Mouse (Mus musculus) neural tube, embryonic 10.5 days (tissue): ENCODE results near the gene Pnpla8.
"Not testable (repeated sequence)": the region's sequence is repeated elsewhere in the genome, so short reads cannot be mapped to it uniquely, and the experiment has no call there.

Experiments used
- DNase-seq: peaks from one replicate; pipeline ENCODE4 v3.0.0-alpha.2; 2017; ENCODE audit warnings: low spot score; ENCODE audit errors: extremely low spot score

Pnpla8 gene

DNA sequence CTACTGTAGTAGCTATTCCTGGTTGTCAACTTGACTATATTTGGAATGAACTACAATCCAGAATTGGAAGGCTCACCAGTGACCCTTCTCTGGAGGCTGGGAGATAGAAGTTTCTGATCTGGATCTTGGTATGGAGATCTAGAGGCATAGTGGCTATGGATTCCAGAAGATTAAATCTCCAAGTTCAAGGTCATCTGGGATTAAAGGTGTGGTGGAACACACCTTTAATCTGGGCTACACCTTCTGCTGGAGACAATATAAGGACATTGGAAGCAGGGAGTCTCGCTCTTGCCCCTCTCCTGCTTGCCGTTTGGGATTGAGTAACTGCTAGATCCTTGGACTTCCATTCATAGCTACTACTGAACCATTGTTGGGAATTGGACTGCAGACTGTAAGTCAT, at the start of gene Pnpla8:
Gene Pnpla8, plus strand, starts transcription at position 301 of the 400 bp plus-strand sequence.
- DNase-seq = not testable (repeated sequence)

DNA sequence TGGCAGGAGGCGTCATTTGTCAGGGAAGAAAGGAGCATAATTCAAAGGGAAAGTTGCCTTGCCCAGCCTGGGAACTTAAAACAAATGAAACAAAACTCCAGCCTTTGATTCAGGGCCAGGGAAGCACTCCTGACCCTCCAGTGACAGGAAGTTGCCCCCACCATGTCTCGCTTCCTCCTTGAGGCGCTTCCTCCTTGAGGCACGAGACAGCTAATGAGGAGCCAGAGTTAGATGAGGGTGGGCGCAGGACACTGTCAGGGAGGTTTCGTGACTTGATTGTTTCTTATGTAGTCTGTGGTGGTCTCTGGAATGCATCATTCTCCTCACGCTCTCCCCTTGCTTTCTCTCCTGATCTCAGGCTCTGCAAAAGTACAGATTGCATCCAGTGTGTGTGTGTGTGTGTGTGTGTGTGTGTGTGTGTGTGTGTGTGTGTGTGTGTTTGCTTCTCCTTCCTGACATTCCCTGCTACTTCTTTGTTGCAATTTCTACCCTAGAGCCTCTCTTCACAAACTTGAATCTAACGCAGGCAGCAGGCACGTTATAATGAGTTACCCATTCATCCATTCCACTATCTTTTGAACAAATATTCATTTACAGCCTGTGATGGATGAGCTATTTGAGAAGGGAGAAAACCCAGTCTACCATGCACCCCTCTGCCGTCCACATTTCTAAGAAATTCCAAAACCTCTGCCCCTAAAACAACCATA, 44.7 kb upstream of the Pnpla8 start:
- DNase-seq = no peak

GRCm38 (mm10) chr12:44177038-44177355, 44.2 kb upstream of the Pnpla8 start:
- DNase-seq = no peak

DNA sequence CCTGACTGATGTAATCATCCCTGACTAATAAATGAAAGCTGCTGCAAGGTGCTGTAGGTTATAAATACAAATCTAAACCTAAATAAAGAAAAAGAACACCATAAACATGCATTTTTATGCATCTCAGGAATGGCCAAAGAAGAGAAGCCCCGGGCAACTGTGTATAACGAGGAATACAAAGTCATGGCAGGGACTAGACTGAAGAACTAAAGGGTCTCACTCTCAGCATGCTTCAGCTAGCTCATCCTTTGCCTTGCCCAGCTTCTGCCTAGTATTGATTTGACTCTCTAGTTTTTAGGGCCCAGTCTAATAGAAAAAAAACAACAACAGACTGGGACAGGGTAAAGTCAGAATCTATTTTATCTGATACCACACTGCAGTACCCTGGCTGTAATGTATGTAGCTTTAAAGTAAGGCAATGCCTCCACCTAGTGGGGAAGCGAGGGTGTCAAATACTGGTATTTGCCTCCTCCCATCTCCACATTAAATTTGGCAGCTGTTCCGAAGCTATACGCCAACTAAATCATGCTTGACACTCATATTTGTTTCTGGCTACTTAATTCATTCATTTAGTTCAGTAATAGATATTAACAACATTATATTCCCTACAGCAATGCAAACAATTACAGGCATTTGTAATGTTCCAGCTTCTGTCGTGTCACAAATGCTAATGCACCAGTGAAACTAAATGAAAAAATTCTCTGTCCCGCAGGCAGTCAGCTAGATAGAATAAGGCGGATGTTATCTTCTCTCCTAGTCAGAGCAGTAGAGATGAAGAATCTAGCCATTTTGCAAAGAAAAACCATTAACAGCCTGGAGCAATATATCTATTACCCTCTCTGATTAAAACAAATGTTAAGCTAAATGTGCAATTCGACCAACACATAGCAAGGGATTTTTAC, 39.8 kb upstream of the Pnpla8 start:
- DNase-seq = no peak

GRCm38 (mm10) chr12:44197873-44198525, 23.2 kb upstream of the Pnpla8 start:
- no peak for DNase-seq

DNA sequence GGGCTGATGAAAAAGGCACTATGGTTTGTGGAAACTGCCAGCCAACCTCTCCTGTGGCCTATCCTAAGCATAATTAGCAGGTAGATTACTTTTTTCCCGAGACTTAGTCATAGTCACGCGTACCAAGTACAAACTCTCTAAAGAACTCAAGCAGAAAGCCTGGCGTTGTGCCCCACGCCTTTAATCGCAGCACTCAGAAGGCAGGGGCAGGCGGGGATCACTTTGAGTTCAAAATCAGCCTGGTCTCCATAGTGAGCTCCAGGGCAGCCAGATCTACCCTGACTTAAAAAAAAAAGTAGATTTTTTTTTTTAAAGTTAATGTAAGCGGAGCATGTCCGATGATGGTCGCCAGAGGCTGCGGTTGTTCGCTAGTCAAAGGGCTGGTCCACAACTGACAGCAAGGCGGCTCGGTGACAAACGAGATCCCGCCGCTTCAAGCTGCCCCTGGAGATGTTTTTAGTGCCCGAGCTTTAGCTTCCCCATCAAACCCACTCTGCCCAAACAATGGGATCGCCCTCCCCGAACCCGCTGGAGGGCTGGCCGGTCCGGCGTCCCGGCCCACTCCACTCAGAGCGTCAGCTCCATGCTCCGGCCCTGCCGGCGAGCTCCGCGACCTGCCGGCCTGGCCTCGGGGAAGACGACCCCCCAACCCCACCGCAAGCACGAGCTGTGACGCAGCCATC, 11.9 kb upstream of the Pnpla8 start:
- no peak for DNase-seq

DNA sequence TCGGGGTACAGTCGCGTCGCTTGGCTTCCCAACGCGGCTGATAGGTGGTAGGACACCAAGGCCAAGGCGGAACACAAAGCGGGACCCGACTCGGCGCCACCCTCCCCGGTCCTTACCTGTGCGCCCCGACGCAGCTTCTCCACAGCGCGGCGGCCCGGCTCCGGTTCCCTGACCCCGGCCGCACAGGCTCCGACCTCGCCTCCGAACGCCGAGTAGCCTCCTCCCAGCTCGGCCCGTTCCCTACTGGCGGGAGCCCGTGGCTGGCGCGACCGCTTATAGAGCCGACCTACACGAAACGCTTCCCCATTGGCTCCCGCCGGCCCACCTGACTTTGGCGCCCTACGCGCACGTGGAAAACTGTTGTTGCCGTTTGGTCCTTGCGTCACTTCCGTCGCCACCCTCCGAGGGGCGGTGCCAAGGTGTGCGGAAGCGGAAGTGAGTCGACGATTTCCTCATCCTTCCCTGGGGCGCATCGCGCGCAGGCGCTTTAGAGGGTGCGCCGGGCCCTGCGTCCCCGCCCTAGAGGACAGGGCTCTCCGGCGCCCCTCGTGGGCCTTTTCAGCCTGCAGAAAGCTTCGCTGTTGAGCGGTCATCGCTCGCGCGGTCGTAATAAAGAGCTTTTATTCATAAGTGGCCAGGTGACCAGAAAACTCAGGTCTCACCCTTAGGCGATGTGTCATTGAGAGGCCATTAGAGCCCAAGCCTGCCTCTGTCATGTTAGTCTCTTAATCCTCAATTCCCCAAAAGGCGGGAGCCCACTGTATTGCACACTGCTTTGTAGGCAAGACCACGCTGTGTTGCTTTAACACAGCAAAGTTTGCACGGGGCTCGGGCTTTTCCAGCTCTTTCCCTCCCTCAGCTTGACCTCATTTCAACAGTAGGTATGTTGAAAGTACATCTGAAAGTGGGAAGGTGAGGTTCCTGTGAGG, 11.1 kb upstream of the Pnpla8 start, which contains the start of gene Dnajb9:
Gene Dnajb9, minus strand, starts transcription at position 503 of the 929 bp plus-strand sequence.
- DNase-seq = peak; percentile 100

GRCm38 (mm10) chr12:44211555-44211954, 9.6 kb upstream of the Pnpla8 start:
- no peak for DNase-seq

GRCm38 (mm10) chr12:44221651-44222356, 634 bp downstream of the Pnpla8 start:
- peak; percentile 65 for DNase-seq

DNA sequence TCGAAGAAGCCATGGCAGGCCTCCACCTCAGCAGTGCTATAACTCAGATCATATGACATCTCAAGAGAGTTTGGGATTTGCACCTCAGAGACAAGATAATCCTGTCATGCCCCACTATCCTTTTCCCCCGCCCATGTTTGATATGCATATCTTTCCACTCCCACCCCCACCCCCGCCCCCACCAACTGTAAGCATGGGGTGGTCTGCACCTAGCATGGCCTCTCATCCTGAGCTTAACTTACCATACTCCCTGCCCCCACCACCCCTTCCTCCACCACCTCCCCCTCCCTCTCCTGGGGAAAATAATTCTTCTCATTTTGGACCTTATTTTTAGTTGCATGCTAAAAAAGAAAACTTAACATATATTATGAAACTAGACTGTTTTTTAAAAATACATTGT, 1.9 kb downstream of the Pnpla8 start:
- DNase-seq = no peak

- no peak for DNase-seq
These were observed 3.5 kb downstream of the Pnpla8 start for GRCm38 (mm10) chr12:44224650-44225049.

GRCm38 (mm10) chr12:44241090-44241489, 19.9 kb downstream of the Pnpla8 start:
- no peak for DNase-seq

GRCm38 (mm10) chr12:44242407-44242806, 21.2 kb downstream of the Pnpla8 start:
- no peak for DNase-seq

DNA sequence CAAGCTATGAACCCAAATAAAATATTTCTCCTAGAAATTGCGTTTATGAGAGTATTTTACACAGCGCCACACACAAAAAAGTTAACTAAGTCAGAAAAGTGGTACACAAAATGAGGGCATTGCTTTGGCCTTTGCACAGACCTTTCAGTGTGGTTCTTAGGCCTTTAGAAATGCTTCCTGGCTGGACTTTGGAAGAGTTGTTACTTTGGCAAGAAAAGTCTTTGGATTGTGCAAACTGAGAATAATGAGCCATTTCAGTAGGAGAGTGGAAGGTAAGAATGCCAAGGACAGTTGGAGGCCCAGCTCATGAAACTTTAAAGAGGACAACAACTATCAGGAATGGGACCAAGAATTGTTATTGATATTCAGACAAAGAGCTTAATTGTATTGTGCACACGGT, 24.6 kb downstream of the Pnpla8 start:
- DNase-seq = no peak

- DNase-seq = no peak
These were observed 27.3 kb downstream of the Pnpla8 start for GRCm38 (mm10) chr12:44248309-44248977.

DNA sequence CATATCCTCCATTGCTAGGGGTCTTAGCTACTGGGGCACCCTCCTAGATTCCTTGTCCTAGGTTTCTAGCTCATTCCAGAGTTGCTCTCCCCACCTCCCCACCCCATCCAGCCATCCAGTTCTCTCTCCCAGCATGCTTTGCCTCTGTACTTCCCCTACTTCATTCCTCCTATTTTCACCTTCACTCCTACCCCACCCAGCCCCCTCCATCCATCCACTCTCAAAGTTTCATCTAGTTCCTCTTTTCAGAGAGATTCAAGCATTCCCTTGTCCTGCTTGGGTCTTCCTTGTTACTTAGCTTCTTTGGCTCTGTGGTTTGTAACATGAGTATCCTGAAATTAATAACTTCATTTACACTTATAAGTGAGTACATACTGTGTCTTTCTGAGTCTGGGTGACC, 41.4 kb downstream of the Pnpla8 start:
- DNase-seq = no peak

- DNase-seq = no peak
These were observed 44.5 kb downstream of the Pnpla8 start for GRCm38 (mm10) chr12:44265651-44266050.

GRCm38 (mm10) chr12:44267196-44267595, 46.0 kb downstream of the Pnpla8 start:
- DNase-seq = no peak

DNA sequence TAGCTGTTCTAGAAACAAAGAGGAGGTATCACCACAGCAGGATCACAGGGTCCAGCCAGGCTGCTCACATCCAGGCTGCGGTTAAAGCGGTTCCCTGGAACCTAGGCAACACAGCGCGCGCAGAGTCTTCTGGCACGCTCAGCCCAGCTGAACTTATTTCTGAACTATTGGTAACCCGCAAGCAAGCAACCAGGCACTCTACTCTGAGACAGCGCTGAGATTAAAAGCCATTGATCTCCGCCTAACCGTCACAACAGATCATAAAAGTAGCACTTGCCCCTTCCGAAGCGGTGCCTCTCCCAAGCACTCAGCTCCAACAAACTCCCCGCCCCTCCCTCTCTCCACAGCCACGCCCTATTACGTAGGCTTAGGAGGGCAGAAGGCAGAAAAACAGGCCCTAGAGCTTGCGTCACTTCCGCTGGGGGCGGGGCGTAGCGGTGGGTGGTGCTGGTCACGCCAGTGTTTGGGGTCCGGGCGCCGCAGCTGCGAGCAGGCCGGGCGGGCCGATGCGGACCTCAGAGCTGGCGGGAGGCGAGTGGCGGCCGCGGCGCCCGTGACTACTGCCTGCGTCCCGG, 47.6 kb downstream of the Pnpla8 start:
- peak; percentile 100 for DNase-seq
